Mouse (Mus musculus) telencephalon, adult 2 months (tissue): Measurements from ENCODE around the gene Trim10.
A peak's percentile ranks its signal among the peaks of the same experiment; 100 is the strongest.

Source experiments
- DNase-seq: peaks from one replicate; pipeline ENCODE4 v3.0.0-alpha.2; 2011; ENCODE audit warnings: low read depth, low spot score

The Trim10 gene

DNA sequence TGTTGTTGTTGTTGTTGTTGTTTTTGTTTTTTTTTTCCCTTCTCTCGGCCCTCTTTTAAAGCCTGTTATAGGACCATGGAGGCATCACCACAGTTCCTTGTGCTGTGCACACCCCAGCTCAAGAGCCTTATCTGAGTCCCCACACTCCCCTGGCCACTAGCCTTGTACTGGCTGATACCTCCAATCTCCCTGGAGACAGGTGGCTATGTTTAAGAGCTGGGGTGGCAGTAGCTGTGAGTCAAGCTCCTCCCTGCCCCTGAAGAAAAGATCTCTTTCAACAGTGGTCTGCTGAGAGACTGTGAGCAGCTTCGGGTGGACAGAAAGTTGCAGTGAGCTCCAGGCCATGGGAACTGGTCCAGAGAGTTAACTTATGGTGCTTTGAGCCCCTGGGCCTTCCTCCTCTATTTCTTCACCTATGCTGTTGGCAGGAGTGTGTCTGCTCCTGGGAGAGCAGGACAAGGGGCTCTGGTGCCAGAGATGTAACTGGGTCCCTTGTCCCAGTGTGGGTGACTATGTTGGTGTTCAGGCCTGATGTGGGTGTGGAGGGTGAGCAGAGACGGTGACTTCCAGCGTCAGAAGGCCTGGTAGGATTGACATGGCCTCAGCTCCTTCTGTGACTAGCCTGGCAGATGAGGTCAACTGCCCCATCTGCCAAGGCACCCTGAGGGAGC lies at the start of gene Trim10:
Trim10 (plus strand) TSS at position 291 of the 671 bp plus-strand sequence.
- DNase-seq = no peak

DNA sequence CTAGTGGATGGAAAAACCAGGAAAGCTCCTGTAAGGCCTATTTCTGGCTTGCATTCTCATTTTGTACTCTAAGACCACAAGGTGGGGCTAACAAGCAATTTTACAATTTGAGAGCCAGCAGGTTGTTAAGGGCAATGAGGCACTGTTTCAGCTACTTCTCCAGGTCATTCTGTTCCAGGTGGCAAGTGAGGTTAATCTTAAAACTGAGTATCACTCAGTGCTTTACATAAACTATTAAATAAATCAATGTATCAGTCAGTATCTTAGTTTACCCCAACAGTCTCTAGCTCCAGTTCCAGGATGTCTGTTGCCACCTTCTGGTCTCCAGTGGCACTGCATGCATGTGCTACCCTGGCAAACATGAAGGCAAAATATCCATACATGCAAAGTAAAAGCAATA lies 45.4 kb upstream of the Trim10 start:
- no peak for DNase-seq

DNA sequence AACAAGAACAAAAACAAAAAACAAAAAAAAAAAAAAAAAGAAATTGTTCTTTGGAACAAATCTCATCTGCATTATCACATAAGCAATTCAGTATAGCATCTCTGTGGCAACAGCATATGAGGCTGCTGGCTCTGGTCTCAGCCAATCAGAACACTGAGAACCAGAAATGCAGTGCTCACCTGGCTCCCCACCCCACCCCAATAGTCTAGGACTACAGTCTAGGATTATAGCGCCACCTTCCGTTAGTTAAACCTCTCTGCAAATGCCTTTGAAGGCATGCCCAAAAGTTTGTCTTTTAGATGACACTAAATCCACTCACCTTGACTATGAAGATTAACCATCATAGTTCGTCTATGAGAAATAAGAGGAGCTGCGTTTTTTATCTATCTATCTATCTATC lies 43.8 kb upstream of the Trim10 start:
- peak; percentile 15 for DNase-seq

DNA sequence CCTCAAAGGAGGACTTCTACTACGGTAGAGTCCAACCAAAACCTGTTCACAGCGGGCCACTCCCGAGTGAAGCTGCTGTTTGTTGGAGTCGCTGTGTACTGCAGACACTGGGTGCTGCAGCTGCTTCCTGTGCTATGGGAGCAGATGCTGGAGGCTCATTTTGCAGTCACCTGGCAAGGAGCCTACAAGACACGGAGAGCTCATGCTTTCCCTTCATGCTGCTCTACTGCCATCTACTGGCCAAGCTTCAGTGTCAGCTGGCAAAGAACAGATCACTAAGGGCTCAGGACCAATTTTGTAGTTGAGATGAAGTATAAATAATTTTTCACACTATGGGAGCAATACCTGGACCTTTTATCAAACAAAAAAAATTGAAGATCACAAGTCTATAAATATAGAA lies 43.4 kb upstream of the Trim10 start:
- peak; percentile 74 for DNase-seq

DNA sequence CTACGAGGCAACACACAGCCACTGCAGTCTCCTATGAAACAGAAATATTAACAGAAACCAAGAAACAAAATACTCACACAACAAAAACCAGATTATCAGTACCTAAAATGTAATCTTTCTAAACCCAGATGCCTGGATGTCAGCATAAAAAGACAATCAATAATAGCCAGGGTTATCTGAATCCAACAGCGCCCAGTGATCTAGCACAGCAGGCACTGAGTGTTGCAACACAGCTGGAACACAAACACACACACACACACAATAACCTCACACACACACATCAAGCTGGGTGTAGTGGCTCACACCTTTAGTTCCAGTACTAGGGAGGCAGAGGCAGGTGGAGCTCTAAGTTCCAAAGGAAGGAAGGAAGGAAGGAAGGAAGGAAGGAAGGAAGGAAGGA lies 40.9 kb upstream of the Trim10 start:
- DNase-seq = no peak

DNA sequence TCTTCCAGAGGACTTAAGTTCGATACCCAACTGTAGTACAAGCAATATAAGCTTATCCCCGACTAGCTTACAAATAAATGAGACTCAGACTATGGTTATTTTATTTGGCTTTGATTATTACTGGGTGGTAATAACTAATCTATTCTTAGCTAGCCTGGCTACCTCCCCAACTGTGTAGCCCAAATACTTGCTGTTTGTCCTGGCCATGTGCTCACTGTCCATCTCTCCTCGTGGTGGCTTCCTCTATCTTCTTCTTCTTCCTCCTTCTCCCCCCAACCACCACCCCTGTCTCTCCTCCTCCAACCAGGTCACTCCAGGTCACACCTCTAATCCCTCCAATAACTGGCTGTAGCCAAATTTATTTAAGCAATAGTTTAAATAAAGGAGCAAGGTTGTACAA lies 38.9 kb upstream of the Trim10 start:
- no peak for DNase-seq

DNA sequence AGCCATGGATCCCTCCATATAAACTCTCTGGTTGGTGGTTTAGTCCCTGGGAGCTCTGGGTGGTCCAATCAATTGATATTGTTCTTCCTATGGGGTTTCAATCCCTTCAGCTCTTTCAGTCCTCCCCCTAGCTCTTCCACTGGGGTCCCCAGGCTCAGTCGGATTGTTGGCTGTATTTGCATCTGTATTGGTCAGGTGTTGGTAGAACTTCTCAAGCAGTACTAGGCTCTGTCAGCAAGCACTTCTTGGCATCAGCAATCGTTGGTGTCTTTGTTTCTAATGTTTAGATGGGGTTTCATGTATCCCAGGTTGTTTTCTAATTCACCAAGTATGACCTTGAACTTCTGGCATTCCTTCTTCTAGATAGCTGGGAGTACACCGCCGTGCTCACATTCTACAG lies 36.7 kb upstream of the Trim10 start:
- DNase-seq = no peak

DNA sequence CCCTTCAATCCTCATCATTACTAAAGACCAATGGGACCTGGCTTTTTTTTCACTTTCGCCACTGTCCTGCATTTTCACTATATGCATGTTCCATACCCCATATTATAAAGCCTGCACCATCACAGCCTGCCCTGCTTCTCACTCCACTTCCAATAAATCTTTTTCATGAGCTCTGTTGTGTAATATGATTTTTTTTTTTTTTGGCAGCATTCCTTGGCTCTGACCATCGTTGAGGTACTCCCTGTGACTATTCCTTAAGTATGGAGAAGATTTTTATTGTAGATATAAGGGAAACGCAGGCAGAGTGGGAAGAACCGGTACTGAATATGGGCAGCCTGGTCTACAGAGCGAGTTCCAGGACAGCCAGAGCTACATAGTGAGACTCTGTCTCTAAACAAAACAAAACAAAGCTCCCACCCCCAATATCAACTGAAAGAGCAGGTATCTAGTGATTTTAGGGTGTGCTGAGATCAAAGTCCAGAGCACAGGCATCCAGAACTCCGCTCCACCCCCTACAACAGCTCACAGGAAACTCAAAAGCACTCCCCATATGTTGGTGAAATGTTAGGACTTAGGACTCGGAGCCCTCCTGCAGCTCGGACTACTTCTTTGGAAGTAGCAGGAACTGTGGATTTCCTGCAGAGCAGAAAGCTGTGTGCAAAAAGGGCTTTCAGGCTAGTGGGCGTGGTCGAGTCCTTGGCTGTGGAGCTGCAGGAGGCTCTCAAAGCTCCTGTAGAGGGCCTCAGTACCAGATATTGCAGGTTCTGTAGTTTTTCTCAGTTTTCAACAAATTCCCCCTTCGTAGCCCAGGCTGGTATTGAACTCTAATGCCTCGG lies 33.6 kb upstream of the Trim10 start:
- peak; percentile 29 for DNase-seq

DNA sequence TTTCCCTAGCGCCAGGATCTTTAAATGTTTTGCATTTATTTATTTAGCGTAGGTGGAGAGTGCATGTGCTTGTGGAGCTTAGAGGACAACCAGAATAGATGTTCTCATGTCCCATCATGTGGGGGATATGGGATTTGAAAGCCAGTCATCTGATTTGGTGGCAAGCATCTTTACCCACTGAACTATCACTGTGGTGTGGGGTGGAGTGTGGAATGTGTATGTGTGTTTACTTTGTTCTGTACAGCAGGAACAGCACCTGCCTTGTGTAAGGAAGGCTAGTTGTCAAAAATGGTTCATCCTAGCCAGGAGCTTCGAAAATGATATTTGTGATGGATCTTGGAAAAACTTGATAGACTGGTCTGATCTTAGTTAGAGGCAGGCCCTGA lies 33.0 kb upstream of the Trim10 start:
- DNase-seq = peak; percentile 6

DNA sequence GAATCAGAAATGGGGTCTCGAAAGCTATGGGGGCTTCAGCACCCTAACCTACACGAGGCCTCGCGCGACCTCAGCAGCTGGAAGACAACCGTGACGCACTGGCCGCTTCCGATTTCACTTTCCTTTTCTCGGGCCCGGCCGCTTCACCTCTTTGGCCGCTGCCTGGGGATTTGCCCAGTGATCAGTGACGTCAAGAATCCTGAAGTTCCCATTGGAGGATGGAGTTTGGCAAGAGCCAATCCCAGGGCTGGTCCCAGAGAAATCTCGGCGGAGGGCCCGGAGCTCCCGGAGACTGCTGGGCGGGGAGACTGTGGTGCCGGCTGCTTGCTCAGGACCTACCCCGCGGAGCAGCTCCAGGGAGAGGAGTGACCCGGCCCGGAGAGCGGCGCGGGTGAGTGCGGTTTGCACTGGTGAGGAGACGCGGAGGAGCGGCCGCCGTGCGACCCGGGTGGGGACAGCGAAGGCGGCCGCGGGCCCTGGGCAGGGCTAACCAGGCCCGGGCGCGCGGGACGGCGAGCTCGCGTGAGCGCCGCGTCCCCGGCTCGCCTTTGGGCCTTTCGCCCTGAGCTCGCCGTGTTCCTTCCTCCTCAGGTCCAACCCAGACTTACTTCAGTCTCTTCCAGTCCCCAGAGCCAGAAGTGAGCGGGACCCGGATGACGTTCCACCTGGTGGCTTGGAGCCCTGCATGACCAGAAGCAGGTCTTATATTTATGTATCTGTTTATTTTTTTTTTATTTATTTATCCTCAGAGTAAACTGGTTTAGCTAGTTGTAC lies 32.3 kb upstream of the Trim10 start, which contains the start of gene Trim26:
Trim26 (plus strand) TSS at position 261 of the 774 bp plus-strand sequence.
- DNase-seq = peak; percentile 95

DNA sequence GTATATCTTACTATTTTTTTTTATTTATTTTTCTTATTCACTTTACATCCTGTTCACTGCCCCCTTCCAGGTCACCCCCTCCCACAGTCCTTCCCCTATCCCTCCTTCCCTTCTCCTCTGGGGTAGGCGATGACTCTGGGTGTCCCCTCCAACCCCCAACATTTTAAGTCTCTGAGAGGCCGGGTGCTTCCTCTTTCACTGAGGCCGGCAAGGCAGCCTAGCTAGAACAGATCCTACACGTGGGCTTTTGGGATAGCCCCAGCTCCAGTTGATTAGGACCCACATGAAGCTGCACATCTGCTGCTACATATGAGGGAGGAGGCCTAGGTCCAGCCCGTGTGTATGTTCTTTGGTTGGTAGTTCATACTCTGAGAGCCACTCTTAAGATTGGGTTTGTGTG lies 30.4 kb upstream of the Trim10 start:
- DNase-seq = no peak

DNA sequence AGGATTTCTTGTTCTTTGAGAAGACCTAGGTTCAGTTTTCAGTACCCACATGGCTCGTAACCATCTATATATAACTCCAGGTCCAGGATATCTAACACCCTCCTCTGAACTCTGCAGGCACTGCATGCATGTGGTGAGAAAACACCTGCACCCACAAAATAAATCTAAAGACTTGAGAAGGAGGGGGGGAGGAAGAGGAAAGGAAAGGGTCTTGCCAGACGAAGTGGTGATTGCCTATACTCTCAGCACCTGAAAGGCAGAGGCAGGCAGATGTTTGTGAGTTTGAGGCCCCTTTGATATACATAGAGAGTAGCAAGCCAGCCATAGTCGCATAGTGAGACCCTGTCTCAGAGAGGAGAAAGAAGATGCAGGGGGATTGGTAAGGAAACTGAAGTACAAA lies 29.4 kb upstream of the Trim10 start:
- DNase-seq = no peak

DNA sequence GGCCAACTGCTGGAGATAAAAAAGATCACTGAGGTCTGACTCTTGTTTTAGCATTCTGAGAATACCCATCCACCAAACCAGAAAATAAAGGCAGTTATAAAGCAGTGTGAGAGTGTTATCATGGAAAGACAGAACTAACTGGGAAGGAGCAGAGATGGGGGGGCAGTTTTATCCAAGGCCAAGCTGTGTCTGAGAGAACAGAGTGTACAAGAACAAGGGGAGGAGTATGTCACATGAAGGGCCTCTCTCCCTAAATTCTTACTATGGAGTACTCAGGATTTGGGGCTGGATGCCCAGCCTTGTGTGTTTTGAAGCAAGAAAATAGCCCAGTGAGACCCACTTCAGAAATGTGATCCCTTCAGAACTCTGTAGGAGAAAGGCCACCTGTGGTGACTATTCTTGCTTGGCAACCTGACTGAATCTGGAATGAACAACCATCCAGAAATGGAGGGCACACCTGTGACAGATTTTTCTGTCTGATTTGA lies 28.4 kb upstream of the Trim10 start:
- no peak for DNase-seq

DNA sequence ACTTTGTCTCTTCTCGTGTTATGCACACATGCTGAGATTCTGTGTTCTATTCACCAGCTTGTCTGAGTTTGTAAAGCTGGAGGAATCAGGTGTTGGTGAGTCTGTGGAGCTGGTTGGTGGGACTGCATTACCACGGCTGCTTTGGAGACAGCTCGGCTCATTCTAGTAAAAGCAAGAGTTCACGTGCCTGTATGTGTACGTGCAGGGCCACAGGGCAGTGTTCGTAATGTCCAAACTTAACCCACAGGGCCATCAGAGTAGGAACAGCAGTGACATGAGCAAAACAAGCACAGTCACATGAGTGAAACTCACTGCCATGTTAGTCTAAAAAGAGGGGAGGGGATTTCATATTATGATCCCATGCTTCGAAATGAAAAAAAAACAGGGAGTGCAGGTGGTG lies 25.7 kb upstream of the Trim10 start:
- no peak for DNase-seq

DNA sequence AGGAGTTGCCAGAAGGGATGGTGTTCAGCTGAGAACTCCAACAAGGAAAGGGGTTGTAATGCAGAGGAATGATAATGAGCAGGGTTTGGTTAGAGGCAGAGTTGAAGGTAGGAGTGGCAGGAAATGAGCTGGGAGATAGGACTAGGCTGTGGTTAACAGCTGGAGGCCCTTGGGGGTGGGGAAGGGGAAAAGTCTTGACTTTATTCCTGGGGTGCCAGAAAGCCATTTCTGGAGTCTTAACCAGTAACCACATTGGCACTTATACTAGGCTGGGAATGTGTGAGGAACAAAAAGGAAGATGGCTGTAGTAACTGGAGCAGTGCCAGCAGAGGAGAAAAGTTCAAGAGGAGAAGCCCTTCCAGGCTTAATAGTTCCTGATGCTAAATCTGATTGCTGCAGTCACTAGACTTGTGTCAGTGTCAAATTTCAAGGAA lies 25.1 kb upstream of the Trim10 start:
- no peak for DNase-seq

DNA sequence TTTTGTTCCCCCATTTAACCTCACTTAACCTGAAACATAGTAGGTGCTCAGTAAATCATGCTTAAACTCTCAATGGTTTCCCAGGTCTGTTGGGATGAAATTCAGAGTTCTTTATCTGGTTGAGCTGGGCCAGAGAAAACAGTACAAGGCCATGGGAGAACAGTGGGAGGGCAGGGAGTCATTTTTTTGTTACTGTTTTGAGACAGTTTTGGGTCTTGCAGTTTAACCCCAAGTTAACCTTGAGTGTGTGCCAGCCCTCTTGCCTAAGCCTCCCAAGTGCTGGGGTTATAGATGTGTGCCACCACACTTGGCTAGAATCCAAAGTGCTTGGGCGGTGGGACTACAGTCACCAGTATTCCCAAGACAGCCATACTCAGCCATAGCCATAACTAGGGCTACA lies 24.6 kb upstream of the Trim10 start:
- DNase-seq = no peak

DNA sequence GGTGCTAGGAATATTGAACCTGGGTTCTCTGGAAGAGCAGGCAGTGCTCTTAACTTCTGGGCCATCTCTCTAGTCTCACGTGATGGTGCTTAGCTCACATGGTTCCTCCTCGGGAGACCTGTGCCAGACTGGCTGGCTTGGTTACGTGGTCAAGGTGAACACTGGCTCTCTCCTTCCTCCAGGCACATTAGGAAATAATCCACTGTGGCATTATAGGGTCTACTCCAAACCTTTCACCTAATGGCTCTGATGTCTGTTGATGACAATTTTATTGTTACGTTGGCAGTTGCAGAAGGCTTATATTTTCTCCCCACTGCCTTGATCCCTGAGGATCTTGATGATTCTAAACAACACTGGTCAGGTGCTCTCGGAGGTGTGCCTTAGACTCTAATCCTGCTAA lies 20.5 kb upstream of the Trim10 start:
- DNase-seq = no peak

DNA sequence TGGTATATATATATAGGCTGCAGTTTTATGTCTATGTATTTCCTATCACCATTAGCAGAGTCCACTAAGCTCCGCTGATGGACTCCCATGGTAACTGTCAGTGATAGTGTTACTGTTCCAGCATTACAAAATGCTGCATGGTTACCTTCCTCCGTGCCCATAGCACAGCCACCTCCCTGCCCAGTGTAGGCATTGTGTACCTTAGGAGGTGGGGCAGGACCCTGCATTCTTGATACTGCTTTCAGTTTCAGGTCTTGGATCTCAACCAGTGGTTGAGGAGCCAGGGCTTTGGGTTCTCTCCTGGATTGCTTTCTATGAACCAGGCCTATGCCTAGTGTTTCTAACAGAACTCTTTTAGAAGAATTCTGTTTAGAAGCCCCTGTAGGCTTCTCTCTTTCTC lies 19.4 kb upstream of the Trim10 start:
- DNase-seq = no peak

DNA sequence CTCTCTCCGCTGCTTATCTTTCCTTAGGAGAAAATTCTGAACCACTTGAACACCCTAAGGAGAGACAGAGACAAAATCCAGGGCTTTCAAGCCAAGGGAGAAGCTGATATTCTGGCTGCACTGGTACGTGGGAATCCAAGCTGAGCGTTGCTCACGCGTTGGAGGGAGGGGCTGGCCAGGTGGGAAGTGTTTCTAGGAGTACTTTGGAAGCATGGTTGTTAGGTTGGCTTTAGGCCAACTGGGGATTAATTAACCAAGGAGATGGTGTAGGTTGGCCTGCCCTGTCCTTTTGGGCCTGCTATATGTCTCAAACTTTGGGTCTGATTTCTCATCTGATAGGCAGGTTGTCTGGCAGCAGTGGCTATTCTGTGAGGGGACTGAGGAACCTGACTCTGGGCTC lies 18.2 kb upstream of the Trim10 start:
- DNase-seq = no peak

DNA sequence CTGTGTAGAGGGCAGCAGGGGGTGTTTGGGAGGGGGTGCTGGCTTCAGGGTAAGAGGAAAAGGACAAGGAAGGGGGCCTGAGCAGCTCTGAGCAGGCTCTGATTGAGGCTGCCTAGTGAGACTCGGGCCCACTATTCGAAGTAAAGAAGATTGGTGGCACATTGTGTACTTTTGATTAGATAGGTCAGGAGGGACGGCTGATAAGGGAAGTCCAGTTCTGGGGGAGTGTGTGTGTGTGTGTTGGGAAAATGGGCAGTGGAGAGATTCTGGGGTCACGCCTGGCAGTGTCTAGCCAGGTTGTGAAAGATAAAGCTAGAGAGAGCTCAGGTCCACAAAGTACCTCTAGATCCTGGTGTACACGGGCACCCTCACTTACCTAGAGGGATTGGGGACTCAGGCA lies 17.7 kb upstream of the Trim10 start:
- DNase-seq = no peak

DNA sequence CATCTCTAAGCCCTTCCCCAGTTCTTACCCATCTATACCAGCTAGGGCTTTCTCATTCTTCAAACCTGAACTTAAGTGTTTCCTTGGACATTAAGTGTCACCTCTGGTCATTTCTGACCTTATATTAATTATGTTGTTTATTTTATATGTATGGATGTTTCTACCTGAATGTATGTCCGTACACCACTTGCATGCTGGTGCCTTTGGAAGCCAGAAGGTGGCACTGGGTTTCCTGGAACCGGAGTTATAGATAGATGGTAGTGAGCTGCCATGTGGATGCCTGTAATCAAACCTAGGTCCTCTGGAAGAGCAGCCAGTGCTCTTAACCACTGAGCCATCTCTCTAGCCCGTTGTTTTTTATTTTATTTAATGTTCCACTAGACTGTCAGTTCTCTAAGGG lies 13.9 kb upstream of the Trim10 start:
- DNase-seq = no peak

DNA sequence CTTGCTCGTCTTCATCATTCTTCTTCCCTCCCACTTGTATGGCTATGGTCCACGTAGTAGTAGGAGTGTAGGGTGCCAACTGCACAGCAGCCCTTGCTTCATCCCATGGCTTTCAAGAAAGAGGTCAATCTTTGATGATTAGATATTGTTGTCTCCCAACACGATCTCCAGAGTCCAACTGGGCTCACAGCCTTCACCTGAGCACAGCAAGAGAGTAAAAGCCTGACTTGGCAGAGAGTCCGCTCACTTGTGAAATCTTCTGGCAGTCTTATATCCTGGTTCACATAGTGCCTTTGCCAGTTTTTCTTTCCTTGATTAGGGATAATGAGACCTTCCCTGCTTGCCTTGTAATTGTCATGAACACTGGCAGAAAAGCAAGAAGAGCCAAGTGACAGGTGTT lies 13.1 kb upstream of the Trim10 start:
- DNase-seq = no peak
